Mouse (Mus musculus) lung, embryonic 14.5 days (tissue): ENCODE results near the gene Dab1. TPM values are rescaled to one million over a fixed set of nuclear protein-coding genes. Genes with fewer than 3 reads are reported as not detected.

Experiments used
- ATAC-seq: fragments of 200-750 bp; cut with Nextera tagmentation; 2 replicates; pipeline ENCODE4 v1.8.0; 2017; ENCODE audit warnings: mild to moderate bottlenecking, moderate TSS enrichment, moderate library complexity; ENCODE audit not compliant: insufficient read depth
- DNase-seq: peaks from one replicate; pipeline ENCODE4 v3.0.0-alpha.2; 2015
- H3K27ac ChIP-seq: fragments of 300-500 bp; sonication (generic); 2 replicates; pipeline ENCODE4 v1.5.1; 2014; ENCODE audit warnings: low read depth, mild to moderate bottlenecking, moderate library complexity
- H3K27me3 ChIP-seq: fragments of 300-500 bp; sonication (generic); 2 replicates; pipeline ENCODE4 v1.6.1; 2014; ENCODE audit warnings: low read length, control low read depth; ENCODE audit not compliant: insufficient read depth
- H3K36me3 ChIP-seq: fragments of 300-500 bp; sonication (generic); 2 replicates; pipeline ENCODE4 v1.6.1; 2014; ENCODE audit warnings: control low read depth; ENCODE audit not compliant: insufficient read depth
- H3K4me1 ChIP-seq: fragments of 300-500 bp; sonication (generic); 2 replicates; pipeline ENCODE4 v1.6.1; 2014; ENCODE audit warnings: antibody characterized with exemption, control low read depth; ENCODE audit not compliant: insufficient read depth
- H3K4me2 ChIP-seq: fragments of 300-500 bp; sonication (generic); 2 replicates; pipeline ENCODE4 v1.6.1; 2014; ENCODE audit warnings: mild to moderate bottlenecking
- H3K4me3 ChIP-seq: fragments of 300-500 bp; sonication (generic); 2 replicates; pipeline ENCODE4 v1.5.1; 2014; ENCODE audit warnings: low read depth, low read length
- H3K9ac ChIP-seq: fragments of 300-500 bp; sonication (generic); 2 replicates; pipeline ENCODE4 v1.6.1; 2014
- H3K9me3 ChIP-seq: fragments of 300-500 bp; sonication (generic); 2 replicates; pipeline ENCODE4 v1.6.1; 2016; ENCODE audit warnings: low read depth, low read length, control low read depth
- CTCF ChIP-seq: IDR thresholded peaks from 2 replicates; pipeline ENCODE4 v1.5.1; 2016; ENCODE audit warnings: antibody characterized with exemption, low read depth
- WGBS: fragments of 180-500 bp; shearing (Covaris S2); extraction: QIAGEN DNeasy Blood & Tissue Kit; methylation state at CpG from one replicate; pipeline ENCODE4 v1.1.7; 2014; 5-methylcytosine and 5-hydroxymethylcytosine counted together
- polyA plus RNA-seq: library from polyadenylated mRNA; unstranded; fragments of >200 nt; fragmentation: Nextera tagmentation; extraction: Ambion mirVana; gene quantifications from 2 replicates; pipeline ENCODE4 v1.2.1, GENCODE M21; 2014

Dab1 gene
- polyA plus RNA-seq, 1 experiment from 2014 or later = 4.4 TPM

DNA sequence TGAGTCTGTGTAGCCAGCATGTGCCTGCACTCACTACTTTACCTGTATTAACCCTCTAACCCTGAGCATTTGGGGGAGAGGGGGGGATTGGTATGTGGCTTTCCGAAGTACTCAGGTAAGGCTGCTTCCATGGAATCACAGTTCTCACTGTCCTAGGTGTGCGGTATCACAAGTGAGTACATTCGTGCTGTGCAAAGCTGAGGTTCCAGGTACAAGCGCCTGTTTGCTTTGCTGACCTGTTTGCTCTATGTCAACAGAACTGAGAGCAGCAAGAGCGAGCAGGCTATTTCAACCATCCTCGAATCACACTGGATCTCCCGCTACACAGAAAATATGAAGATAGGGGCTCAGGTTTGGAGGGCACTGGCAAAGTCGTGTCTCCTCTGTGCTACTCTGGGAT, 1146.9 kb downstream of the Dab1 start, which contains the start of gene C8b:
Gene C8b, plus strand, starts transcription at position 253 of the 400 bp plus-strand sequence.
- Histone ChIP-seq H3K4me2 (no peak within 1 kb of the TSS), H3K4me1 (no peaks in the 10 kb centered on the region), H3K27me3 (no peaks in the 10 kb centered on the region), H3K9ac (no peak within 1 kb of the TSS), H3K36me3 (no peaks in the 10 kb centered on the region), H3K9me3 (no peaks in the 10 kb centered on the region), H3K4me3 (no peak within 1 kb of the TSS), H3K27ac (no peak within 1 kb of the TSS)
- ATAC-seq (no peak), DNase-seq (no peak)
- 69% methylated on average over 8 of the region's 8 CpGs for WGBS
- TF ChIP-seq CTCF = no peak

DNA sequence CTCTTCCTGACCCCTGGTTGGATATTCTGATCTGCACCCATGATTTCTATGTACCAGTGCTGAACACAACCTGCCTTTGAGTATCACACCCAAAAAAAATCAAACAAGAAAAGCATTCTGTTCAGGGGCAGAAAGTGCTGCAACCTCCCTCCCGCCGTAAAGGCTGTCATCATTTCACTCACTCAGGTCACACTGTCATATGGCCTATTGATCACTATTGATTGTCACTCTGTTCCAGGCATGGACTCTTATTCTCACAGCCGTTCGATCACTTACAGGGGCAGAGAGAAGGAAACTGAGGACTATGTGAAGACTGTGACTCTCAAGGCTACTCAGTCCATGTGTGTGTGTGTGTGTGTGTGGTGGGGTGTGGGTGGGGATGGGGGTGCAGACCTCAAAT, 1149.0 kb downstream of the Dab1 start:
- Histone ChIP-seq H3K27ac (no peak overlapping the region), H3K9ac (no peak overlapping the region), H3K4me2 (no peak overlapping the region), H3K4me3 (no peak overlapping the region), H3K27me3 (no peaks in the 10 kb centered on the region), H3K9me3 (no peaks in the 10 kb centered on the region), H3K4me1 (no peaks in the 10 kb centered on the region), H3K36me3 (no peaks in the 10 kb centered on the region)
- DNase-seq (no peak), ATAC-seq (no peak)
- no peak for TF ChIP-seq CTCF
- WGBS = 88% methylated on average over 4 of the region's 4 CpGs

DNA sequence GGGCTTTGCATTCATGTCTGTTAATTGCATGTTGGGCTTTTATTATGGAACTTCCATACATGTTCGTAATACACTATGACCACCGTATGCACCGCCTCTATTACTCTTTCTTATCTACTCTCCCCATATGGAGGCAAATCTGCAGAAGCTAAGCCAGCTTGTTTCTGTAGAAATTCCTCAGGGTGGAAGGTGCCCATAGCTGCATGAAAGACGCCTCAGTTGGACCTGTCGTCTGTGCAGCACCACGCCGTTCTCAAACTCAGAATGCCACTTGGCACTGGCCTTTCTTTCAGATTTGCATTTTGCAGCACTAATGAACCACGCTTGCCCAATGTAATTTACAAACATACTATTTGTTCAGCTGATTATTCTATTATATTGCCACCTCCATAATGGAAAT, 1150.4 kb downstream of the Dab1 start:
- Histone ChIP-seq H3K36me3 (no peaks in the 10 kb centered on the region), H3K4me1 (no peaks in the 10 kb centered on the region), H3K9me3 (no peaks in the 10 kb centered on the region), H3K4me2 (no peak overlapping the region), H3K27me3 (no peaks in the 10 kb centered on the region), H3K9ac (no peak overlapping the region), H3K4me3 (no peak overlapping the region), H3K27ac (no peak overlapping the region)
- ATAC-seq = no peak
- no peak for DNase-seq
- TF ChIP-seq CTCF = no peak
- 77% methylated on average over 8 of the region's 8 CpGs for WGBS

DNA sequence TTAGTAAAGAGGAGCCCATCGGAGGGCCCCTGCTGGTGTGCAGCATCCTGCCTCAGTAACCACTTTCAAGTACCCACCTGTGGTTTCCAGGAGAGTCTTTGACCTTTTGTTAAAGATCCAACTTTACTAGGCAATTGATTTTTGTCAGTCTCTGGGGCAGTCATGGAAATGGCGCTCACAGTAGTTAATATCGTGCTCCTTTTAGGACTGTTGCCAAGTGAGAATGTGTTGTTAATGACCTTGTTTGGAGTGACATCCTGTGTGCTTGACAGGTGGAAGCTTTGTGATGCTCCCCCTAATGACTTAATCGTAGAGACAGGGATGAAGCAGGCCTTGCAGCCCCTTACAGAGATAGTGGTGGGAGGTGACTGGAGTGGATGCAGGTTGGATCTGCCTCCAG, 1151.2 kb downstream of the Dab1 start:
- Histone ChIP-seq H3K4me1 (no peaks in the 10 kb centered on the region), H3K4me2 (no peak overlapping the region), H3K4me3 (no peak overlapping the region), H3K9me3 (no peaks in the 10 kb centered on the region), H3K36me3 (no peaks in the 10 kb centered on the region), H3K27ac (no peak overlapping the region), H3K9ac (no peak overlapping the region), H3K27me3 (no peaks in the 10 kb centered on the region)
- TF ChIP-seq CTCF = no peak
- ATAC-seq (no peak), DNase-seq (no peak)
- WGBS = 48% methylated on average over 4 of the region's 4 CpGs

DNA sequence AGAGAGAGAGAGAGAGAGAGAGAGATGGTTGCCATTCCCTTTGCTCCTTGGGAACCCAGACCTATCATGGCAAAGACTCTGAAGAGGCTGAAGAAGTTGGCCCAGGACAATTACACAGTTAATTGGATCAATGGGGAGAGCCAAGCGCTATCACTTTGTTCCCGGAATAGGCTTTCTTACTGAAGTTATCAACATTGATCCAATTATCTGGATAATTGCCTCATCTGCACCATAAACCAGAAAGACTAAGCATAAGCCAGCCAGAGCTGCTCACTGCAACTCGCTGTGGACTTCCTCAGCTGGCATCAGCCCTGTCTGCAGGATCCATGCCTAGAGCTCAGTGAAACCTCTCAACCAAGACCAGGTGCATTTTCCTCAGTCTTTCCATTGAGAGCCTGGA, 1156.4 kb downstream of the Dab1 start:
- Histone ChIP-seq H3K9me3 (no peaks in the 10 kb centered on the region), H3K27ac (no peak overlapping the region), H3K4me3 (no peak overlapping the region), H3K4me2 (no peak overlapping the region), H3K36me3 (no peaks in the 10 kb centered on the region), H3K4me1 (no peaks in the 10 kb centered on the region), H3K27me3 (no peaks in the 10 kb centered on the region), H3K9ac (no peak overlapping the region)
- 74% methylated on average over 3 of the region's 3 CpGs for whole genome bisulfite sequencing
- TF ChIP-seq CTCF = no peak
- no peak for ATAC-seq
- DNase-seq = no peak

DNA sequence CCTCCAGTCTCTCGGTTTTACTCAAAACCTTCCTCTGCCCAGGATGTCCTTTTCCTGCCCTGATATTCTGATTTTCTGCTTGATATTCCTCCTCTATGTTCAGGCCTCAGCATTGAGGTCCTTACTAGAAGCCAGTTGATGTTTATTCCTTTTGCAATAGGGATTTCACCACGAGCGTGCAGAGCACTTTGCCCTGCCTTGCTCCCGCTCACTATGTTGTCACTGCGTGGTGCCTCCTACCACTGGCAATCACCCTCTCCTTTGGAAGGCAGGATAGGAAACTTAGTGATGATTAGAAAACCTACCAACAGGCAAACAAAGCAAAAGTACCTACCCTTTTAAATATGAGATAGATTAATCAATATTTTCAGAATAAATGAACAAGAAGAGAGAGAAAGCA, 1160.3 kb downstream of the Dab1 start:
- H3K9me3 ChIP-seq = no peaks in the 10 kb centered on the region
- no peaks in the 10 kb centered on the region for H3K36me3 ChIP-seq
- no peak overlapping the region for H3K27ac ChIP-seq
- H3K27me3 ChIP-seq = no peaks in the 10 kb centered on the region
- TF ChIP-seq CTCF = no peak
- WGBS = 78% methylated on average over 5 of the region's 5 CpGs
- H3K4me1 ChIP-seq = no peaks in the 10 kb centered on the region
- DNase-seq = no peak
- no peak overlapping the region for H3K4me2 ChIP-seq
- H3K9ac ChIP-seq = no peak overlapping the region
- ATAC-seq = no peak
- no peak overlapping the region for H3K4me3 ChIP-seq

DNA sequence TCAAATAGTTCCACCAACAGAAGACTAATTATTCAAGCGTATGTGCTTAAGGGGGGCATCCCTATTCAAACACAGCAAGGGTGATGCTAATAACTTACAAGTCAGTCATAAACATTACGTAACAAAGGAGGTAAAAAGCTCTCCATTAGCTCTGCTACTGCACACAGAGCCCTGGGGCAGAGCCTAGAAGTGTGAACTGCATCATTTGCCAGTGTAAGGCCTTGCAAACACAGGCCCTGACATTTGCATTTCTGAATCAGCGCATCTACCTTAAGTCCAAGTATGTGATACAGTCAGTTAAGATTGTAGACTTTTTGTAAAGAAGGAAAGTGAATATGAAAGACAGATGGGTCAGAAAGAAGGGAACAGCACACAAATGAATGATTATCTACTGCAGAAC, 1162.3 kb downstream of the Dab1 start:
- Histone ChIP-seq H3K9ac (no peak overlapping the region), H3K27me3 (no peaks in the 10 kb centered on the region), H3K36me3 (no peaks in the 10 kb centered on the region), H3K4me1 (no peaks in the 10 kb centered on the region), H3K4me2 (no peak overlapping the region), H3K27ac (no peak overlapping the region), H3K4me3 (no peak overlapping the region), H3K9me3 (no peaks in the 10 kb centered on the region)
- 87% methylated on average over 3 of the region's 3 CpGs for WGBS
- no peak for DNase-seq
- TF ChIP-seq CTCF = no peak
- no peak for ATAC-seq

DNA sequence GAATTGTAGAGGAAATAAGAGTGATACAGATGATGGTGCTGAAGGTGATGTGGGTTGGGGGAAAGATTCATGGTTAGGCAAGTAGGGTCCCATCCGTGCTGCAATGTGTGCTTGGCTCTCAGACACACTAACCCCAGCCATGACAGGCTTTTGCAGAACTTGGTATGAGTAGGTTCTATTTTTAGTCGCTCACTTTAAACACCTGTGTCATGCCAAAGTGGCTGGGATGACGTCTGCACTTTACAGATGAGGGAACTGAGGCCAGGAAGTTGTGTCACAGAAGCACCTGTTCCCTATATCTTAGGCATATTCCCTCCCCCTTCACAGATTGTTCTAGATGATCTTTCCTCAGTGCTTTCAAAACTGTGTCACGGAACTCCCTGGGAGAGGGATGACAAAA, 1163.2 kb downstream of the Dab1 start:
- no peaks in the 10 kb centered on the region for H3K36me3 ChIP-seq
- TF ChIP-seq CTCF = no peak

More for the DNA sequence above, 1163.2 kb downstream of the Dab1 start:
- WGBS = 66% methylated on average over 4 of the region's 4 CpGs
- Histone ChIP-seq H3K4me2 (no peak overlapping the region), H3K27me3 (no peaks in the 10 kb centered on the region), H3K9me3 (no peaks in the 10 kb centered on the region), H3K27ac (no peak overlapping the region), H3K9ac (no peak overlapping the region), H3K4me1 (no peaks in the 10 kb centered on the region), H3K4me3 (no peak overlapping the region)
- ATAC-seq = no peak
- DNase-seq = no peak
